Mouse (Mus musculus): Measurements from ENCODE around the gene Csf2rb2. TPM values are rescaled to one million over a fixed set of nuclear protein-coding genes. Genes with fewer than 3 reads are reported as not detected.
A peak's percentile ranks its signal among the peaks of the same experiment; 100 is the strongest.

Gene Csf2rb2
- total and polyA plus RNA-seq, 3 experiments: 14.8 to 56.5 (median 21.6) TPM

DNA sequence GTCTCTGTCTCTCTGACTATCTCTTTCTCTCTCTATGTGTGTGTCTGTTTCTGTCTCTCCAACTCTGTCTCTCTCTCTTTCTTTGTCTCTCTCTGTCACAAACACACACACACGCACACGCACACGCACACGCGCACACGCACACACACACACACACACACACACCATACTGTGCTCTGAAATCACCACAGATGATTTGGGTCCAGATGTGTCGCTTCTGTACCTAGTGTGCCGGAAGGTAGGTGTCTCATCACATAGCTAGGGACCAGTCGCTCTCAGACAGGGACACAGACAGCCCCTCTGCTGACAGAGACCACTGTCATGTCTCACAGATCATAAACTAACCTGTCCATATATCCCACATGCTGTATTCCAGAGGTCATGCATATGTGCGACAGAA is 21.2 kb upstream of the Csf2rb2 start:
- dilution Hi-C loops (cut with MboI; ENCODE audit: extremely low pct_ligation_motif_present, extremely low pct_unique_long_range_greater_than_20kb, low sequenced_read_pairs): no loop called here
- Histone ChIP-seq H3K27ac (ENCODE audit: insufficient read depth, low read depth) (peak overlapping the region; percentile 91), H3K4me2 (ENCODE audit: insufficient read depth, low read depth, poor library complexity, severe bottlenecking) (peak overlapping the region; percentile 98)

GRCm38 (mm10) chr15:78325671-78326339 is 20.3 kb upstream of the Csf2rb2 start, which contains the start of gene Csf2rb:
TSS of gene Csf2rb (plus strand) at chr15:78325752.
- Histone ChIP-seq H3K27me3 (replicated peaks) (no peaks in the 10 kb centered on the region), H3K27ac (ENCODE audit: insufficient read depth, low read depth) (peak within 1 kb of the TSS; percentile 91), H3K4me3 (replicated peaks in 1 of 3; ENCODE audit: low read depth in 2 of 3, low read length in 2 of 3, poor library complexity in 1 of 3) (peak within 1 kb of the TSS; percentile 80 to 99 (median 87)), H3K4me1 (ENCODE audit: control insufficient read depth in 1 of 2, insufficient read depth in 2 of 2) (peaks cover 32 to 53% of the 10 kb centered on the region in 2 experiments), H3K36me3 (replicated peaks in 1 of 2; ENCODE audit: control insufficient read depth in 1 of 2, insufficient read depth in 1 of 2, low read length in 1 of 2) (peaks cover 4 to 17% of the 10 kb centered on the region in 2 experiments), H3K79me2 (replicated peaks; ENCODE audit: control insufficient read depth, extremely low read depth, insufficient read depth, poor library complexity, severe bottlenecking) (peaks cover 45% of the 10 kb centered on the region), H3K9ac (ENCODE audit: insufficient read depth, low read depth) (peak within 1 kb of the TSS; percentile 100), H3K9me3 (replicated peaks; ENCODE audit: low read length) (no peaks in the 10 kb centered on the region), H3K4me2 (ENCODE audit: insufficient read depth, low read depth, poor library complexity, severe bottlenecking) (peak within 1 kb of the TSS; percentile 98; the same call in 1 of the 2 replicates)
- TF ChIP-seq ETS1 (conservative IDR thresholded peaks at IDR 0.05; ENCODE audit: low read depth, low read length) (peak; percentile 67), ZMIZ1 (IDR thresholded peaks at IDR 0.05; ENCODE audit: low read depth, low read length) (peak; percentile 45), MXI1 (IDR thresholded peaks at IDR 0.05; ENCODE audit: low read depth, low read length) (peak; percentile 71), TBP (conservative IDR thresholded peaks at IDR 0.05; ENCODE audit: low read depth, low read length) (peak; percentile 67), BHLHE40 (IDR thresholded peaks at IDR 0.05; ENCODE audit: low read depth, low read length) (peak; percentile 86), PAX5 (IDR thresholded peaks at IDR 0.05; ENCODE audit: low read length) (no peak), SIN3A (IDR thresholded peaks at IDR 0.05; ENCODE audit: low read length) (peak; percentile 72), CHD2 (IDR thresholded peaks at IDR 0.05; ENCODE audit: low read length) (no peak; the same call in 1 of the 2 replicates), TCF12 (IDR thresholded peaks at IDR 0.05; ENCODE audit: low read depth, low read length) (peak; percentile 86), JUND (conservative IDR thresholded peaks at IDR 0.05; ENCODE audit: low read depth, low read length) (no peak), ELF1 (IDR thresholded peaks at IDR 0.05; ENCODE audit: low read depth, low read length) (0 out of 2 replicates have a peak, but pooled peaks have one; percentile 24), CTCF (conservative IDR thresholded peaks at IDR 0.05 in 1 of 2, IDR thresholded peaks at IDR 0.05 in 1 of 2; ENCODE audit: low read depth in 2 of 2, low read length in 2 of 2) (no peak), NELFE (IDR thresholded peaks at IDR 0.05; ENCODE audit: low read depth, low read length) (no peak), MAZ (IDR thresholded peaks at IDR 0.05; ENCODE audit: low read depth, low read length) (0 out of 2 replicates have a peak, but pooled peaks have one; percentile 51), MYC (IDR thresholded peaks at IDR 0.05; ENCODE audit: low read depth, low read length) (peak; percentile 94), KAT2A (IDR thresholded peaks at IDR 0.05; ENCODE audit: insufficient replicate concordance, low read length) (no peak), MAX (IDR thresholded peaks at IDR 0.05; ENCODE audit: low read length) (peak; percentile 91), RCOR1 (conservative IDR thresholded peaks at IDR 0.05; ENCODE audit: low read depth, low read length) (0 out of 2 replicates have a peak, but pooled peaks have one; percentile 4), MEF2A (IDR thresholded peaks at IDR 0.05; ENCODE audit: borderline replicate concordance, low read depth, low read length) (peak; percentile 19; the same call in 1 of the 2 replicates), POLR2A (IDR thresholded peaks at IDR 0.05; ENCODE audit: low read depth, low read length) (peak; percentile 74), HCFC1 (IDR thresholded peaks at IDR 0.05; ENCODE audit: low read depth, low read length) (no peak), JUN (IDR thresholded peaks at IDR 0.05; ENCODE audit: insufficient read depth, low read depth, low read length) (no peak), POLR2AphosphoS2 (IDR thresholded peaks at IDR 0.05; ENCODE audit: low read depth, low read length) (peak; percentile 36; the same call in 1 of the 2 replicates)
- dilution Hi-C loops (cut with MboI; ENCODE audit: extremely low pct_ligation_motif_present, extremely low pct_unique_long_range_greater_than_20kb, low sequenced_read_pairs) (no loop called here), in situ Hi-C loops (cut with MboI; ENCODE audit: low pct_ligation_motif_present, low pct_unique_long_range_greater_than_20kb, low sequenced_read_pairs) (loop anchor here (10.0 kb wide), 1 partner anchor 351 kb away; the partner anchor contains the start of gene Eif3d)
- DNase-seq (ENCODE audit: extremely low read depth): peak; percentile 73

More for the DNA sequence above, 21.2 kb upstream of the Csf2rb2 start:
- Histone ChIP-seq H3K9me3 (replicated peaks; ENCODE audit: low read length) (no peaks in the 10 kb centered on the region), H3K4me3 (replicated peaks in 1 of 3; ENCODE audit: low read depth in 2 of 3, low read length in 2 of 3, poor library complexity in 1 of 3) (peak overlapping the region; percentile 80 to 99 (median 87)), H3K36me3 (replicated peaks in 1 of 2; ENCODE audit: control insufficient read depth in 1 of 2, insufficient read depth in 1 of 2, low read length in 1 of 2) (peaks cover 4 to 23% of the 10 kb centered on the region in 2 experiments), H3K4me1 (ENCODE audit: control insufficient read depth in 1 of 2, insufficient read depth in 2 of 2) (peaks cover 25 to 52% of the 10 kb centered on the region in 2 experiments), H3K9ac (ENCODE audit: insufficient read depth, low read depth) (peak overlapping the region; percentile 100), H3K27me3 (replicated peaks) (no peaks in the 10 kb centered on the region), H3K79me2 (replicated peaks; ENCODE audit: control insufficient read depth, extremely low read depth, insufficient read depth, poor library complexity, severe bottlenecking) (peaks cover 55% of the 10 kb centered on the region)
- TF ChIP-seq SIN3A (IDR thresholded peaks at IDR 0.05; ENCODE audit: low read length) (0 out of 2 replicates have a peak, but pooled peaks have one; percentile 60), ELF1 (IDR thresholded peaks at IDR 0.05; ENCODE audit: low read depth, low read length) (no peak), CHD2 (IDR thresholded peaks at IDR 0.05; ENCODE audit: low read length) (no peak), ZC3H11A (IDR thresholded peaks at IDR 0.05; ENCODE audit: low read depth, low read length) (no peak), TCF12 (IDR thresholded peaks at IDR 0.05; ENCODE audit: low read depth, low read length) (peak; percentile 33; the same call in 1 of the 2 replicates), IRF4 (IDR thresholded peaks at IDR 0.05; ENCODE audit: low read depth, low read length) (no peak), POLR2A (IDR thresholded peaks at IDR 0.05; ENCODE audit: low read depth, low read length) (peak; percentile 35; the same call in 1 of the 2 replicates), EP300 (IDR thresholded peaks at IDR 0.05; ENCODE audit: low read length) (no peak), ZMIZ1 (IDR thresholded peaks at IDR 0.05; ENCODE audit: low read depth, low read length) (0 out of 2 replicates have a peak, but pooled peaks have one; percentile 50), NRF1 (IDR thresholded peaks at IDR 0.05; ENCODE audit: low read depth, low read length) (0 out of 2 replicates have a peak, but pooled peaks have one; percentile 18), MXI1 (IDR thresholded peaks at IDR 0.05; ENCODE audit: low read depth, low read length) (peak; percentile 79), CHD1 (IDR thresholded peaks at IDR 0.05; ENCODE audit: low read depth, low read length) (peak; percentile 87; the same call in 1 of the 2 replicates), BHLHE40 (IDR thresholded peaks at IDR 0.05; ENCODE audit: low read depth, low read length) (peak; percentile 51)
- DNase-seq (ENCODE audit: extremely low read depth): no peak
- in situ Hi-C loops (cut with MboI; ENCODE audit: low pct_ligation_motif_present, low pct_unique_long_range_greater_than_20kb, low sequenced_read_pairs): loop anchor here (10.0 kb wide), 1 partner anchor 352 kb away; the partner anchor contains the start of gene Eif3d

All from CH12.LX (cell line).